Comparison of ENCODE assay signal across 14 mouse cellular contexts in the genomic region with DNA sequence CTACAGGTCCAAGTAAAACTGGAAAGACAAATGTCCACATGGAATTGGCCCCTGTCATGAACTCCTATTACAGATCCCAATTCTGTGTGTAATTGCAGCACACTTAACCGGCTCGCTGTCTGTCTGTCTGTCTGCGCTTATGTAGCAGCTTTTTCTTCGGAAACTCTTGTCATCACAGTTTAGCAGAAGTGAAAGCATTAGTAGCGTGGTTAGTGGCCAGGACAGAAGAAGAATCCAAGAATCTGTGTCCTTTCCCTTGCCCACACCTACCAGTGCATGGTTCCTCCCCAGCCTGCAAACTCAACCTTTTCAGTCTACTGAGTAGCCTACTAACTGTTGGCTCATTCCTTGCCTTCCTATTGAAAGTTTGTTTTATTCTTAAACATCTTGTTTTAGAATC.
DNase-seq lines count a peak whose midpoint lies in the region; ATAC-seq and TF ChIP-seq lines count a peak whose summit lies in the region.
"Had no signal": no experiment of that assay in that cellular context is flagged by ENCODE, and none has a peak within 500 bp of the region (broad histone marks: within the 10 kb centered on the region; RNA-seq: fewer than 3 reads in every experiment).

No protein-coding gene starts in this region.

- no peak for TF ChIP-seq POLR2A in cerebellum, adult 2 months (IDR thresholded peaks at IDR 0.05; ENCODE audit: borderline replicate concordance, insufficient read depth, low read length)

- no peaks in the 10 kb centered on the region for H3K9me3 ChIP-seq in lung, embryonic 16.5 days (ENCODE audit: control insufficient read depth, low read length)
- H3K9me3 ChIP-seq in liver, embryonic 13.5 days (replicated peaks) = no peaks in the 10 kb centered on the region
- H3K9me3 ChIP-seq: forebrain, embryonic 10.5 days; megakaryocyte, embryonic 14.5 days; neural tube, embryonic 13.5 days had no signal

- peak; percentile 94 for DNase-seq in heart, adult 11 months
- no peak for DNase-seq in heart, postnatal 4 days
- DNase-seq in lung, postnatal 4 days = no peak
- no peak for DNase-seq in liver, embryonic 13.5 days
- DNase-seq in cerebellum, adult 2 months = no peak
- no peak for DNase-seq in frontal cortex, postnatal 14 days (ENCODE audit: low spot score in 2 of 2)
- DNase-seq: left cerebral cortex, postnatal 4 days had no signal

- peaks cover 11% of the 10 kb centered on the region; the same call in 1 of the 2 replicates for H3K4me1 ChIP-seq in lung, embryonic 16.5 days (replicated peaks; ENCODE audit: control insufficient read depth, insufficient read depth, low read length)
- H3K4me1 ChIP-seq in liver, embryonic 13.5 days (replicated peaks) = peaks cover 24% of the 10 kb centered on the region
- H3K4me1 ChIP-seq in cerebellum, adult 2 months (ENCODE audit: control insufficient read depth, insufficient read depth, low read length) = no peaks in the 10 kb centered on the region; the same call in 1 of the 2 replicates
- H3K4me1 ChIP-seq: neural tube, embryonic 13.5 days had no signal

- no peak for TF ChIP-seq CTCF in cerebellum, adult 2 months (IDR thresholded peaks at IDR 0.05; ENCODE audit: borderline replicate concordance, insufficient read depth, low read depth, low read length)

- 91% methylated on average over 5 of the region's 5 CpGs for WGBS in lung, embryonic 16.5 days
- WGBS in liver, embryonic 13.5 days (ENCODE audit: insufficient replicate concordance) = 78% methylated on average over 5 of the region's 5 CpGs
- WGBS in cerebellum, adult 2 months = 98% methylated on average over 5 of the region's 5 CpGs

- H3K9ac ChIP-seq in lung, embryonic 16.5 days (ENCODE audit: low read length) = no peak overlapping the region
- H3K9ac ChIP-seq in liver, embryonic 13.5 days = no peak overlapping the region
- H3K9ac ChIP-seq: hindbrain, embryonic 14.5 days; neural tube, embryonic 13.5 days had no signal

- no peak overlapping the region for H3K4me3 ChIP-seq in lung, embryonic 16.5 days (ENCODE audit: low read length)
- H3K4me3 ChIP-seq in liver, embryonic 13.5 days (replicated peaks) = no peak overlapping the region
- H3K4me3 ChIP-seq in cerebellum, adult 2 months (replicated peaks; ENCODE audit: insufficient read depth, low read depth, low read length) = no peak overlapping the region
- H3K4me3 ChIP-seq: forebrain, embryonic 10.5 days; megakaryocyte, embryonic 14.5 days; neural tube, embryonic 13.5 days had no signal

- no peak overlapping the region for H3K4me2 ChIP-seq in lung, embryonic 16.5 days (ENCODE audit: low read depth, low read length)
- no peak overlapping the region for H3K4me2 ChIP-seq in liver, embryonic 13.5 days
- H3K4me2 ChIP-seq: hindbrain, embryonic 14.5 days; neural tube, embryonic 13.5 days had no signal

- ATAC-seq in lung, embryonic 16.5 days (ENCODE audit: low read depth) = no peak
- ATAC-seq in liver, embryonic 13.5 days (ENCODE audit: low read depth) = no peak
- ATAC-seq in monocyte, adult 5-6 weeks (replicated peaks; ENCODE audit: insufficient number of reproducible peaks, low FRiP score, low TSS enrichment, poor library complexity, severe bottlenecking) = peak; percentile 61

- no peaks in the 10 kb centered on the region for H3K36me3 ChIP-seq in lung, embryonic 16.5 days (ENCODE audit: control insufficient read depth, insufficient read depth, low read length)
- H3K36me3 ChIP-seq in liver, embryonic 13.5 days = no peaks in the 10 kb centered on the region
- H3K36me3 ChIP-seq: forebrain, embryonic 10.5 days; neural tube, embryonic 13.5 days had no signal

- H3K27me3 ChIP-seq in lung, embryonic 16.5 days (ENCODE audit: control insufficient read depth, insufficient read depth, low read depth, low read length) = no peaks in the 10 kb centered on the region
- H3K27me3 ChIP-seq in liver, embryonic 13.5 days = no peaks in the 10 kb centered on the region
- H3K27me3 ChIP-seq in cerebellum, adult 2 months (ENCODE audit: control insufficient read depth, insufficient read depth, low read length) = no peaks in the 10 kb centered on the region; the same call in 1 of the 2 replicates
- H3K27me3 ChIP-seq: megakaryocyte, embryonic 14.5 days; neural tube, embryonic 13.5 days; Patski had no signal

- H3K27ac ChIP-seq in lung, embryonic 16.5 days (ENCODE audit: low read length) = peak overlapping the region; percentile 18; the same call in 1 of the 2 replicates
- H3K27ac ChIP-seq in liver, embryonic 13.5 days = peak overlapping the region; percentile 76
- no peak overlapping the region for H3K27ac ChIP-seq in cerebellum, adult 2 months (ENCODE audit: insufficient read depth, low read length)
- H3K27ac ChIP-seq: hindbrain, embryonic 14.5 days; neural tube, embryonic 13.5 days had no signal
